Mouse (Mus musculus): ENCODE measurements around the gene Trhr2.
"Not testable (repeated sequence)": the region's sequence is repeated elsewhere in the genome, so short reads cannot be mapped to it uniquely, and the experiment has no call there.

The Trhr2 gene

GRCm38 (mm10) chr8:122329553-122330239 lies 30.9 kb downstream of the Trhr2 start:
- no peak for DNase-seq

- DNase-seq: no peak
Observed at GRCm38 (mm10) chr8:122329072-122329471, 31.5 kb downstream of the Trhr2 start.

GRCm38 (mm10) chr8:122326114-122326542 lies 34.4 kb downstream of the Trhr2 start:
- DNase-seq: no peak

- DNase-seq: no peak
Observed at GRCm38 (mm10) chr8:122325196-122325595, 35.4 kb downstream of the Trhr2 start.

- DNase-seq: not testable (repeated sequence)
Observed at GRCm38 (mm10) chr8:122323951-122324402, 36.6 kb downstream of the Trhr2 start.

GRCm38 (mm10) chr8:122322792-122323191 lies 37.8 kb downstream of the Trhr2 start:
- no peak for DNase-seq

GRCm38 (mm10) chr8:122322126-122322525 lies 38.4 kb downstream of the Trhr2 start:
- DNase-seq: no peak

GRCm38 (mm10) chr8:122321455-122321921 lies 39.1 kb downstream of the Trhr2 start:
- no peak for DNase-seq

- no peak for DNase-seq
Observed at GRCm38 (mm10) chr8:122320541-122320940, 40.0 kb downstream of the Trhr2 start.

- DNase-seq: no peak
Observed at GRCm38 (mm10) chr8:122319708-122320075, 40.9 kb downstream of the Trhr2 start.

GRCm38 (mm10) chr8:122319045-122319707 lies 41.4 kb downstream of the Trhr2 start:
- DNase-seq: no peak

- DNase-seq: no peak
Observed at GRCm38 (mm10) chr8:122317918-122318475, 42.5 kb downstream of the Trhr2 start.

- no peak for DNase-seq
Observed at GRCm38 (mm10) chr8:122316402-122316801, 44.1 kb downstream of the Trhr2 start.

GRCm38 (mm10) chr8:122314899-122315496 lies 45.5 kb downstream of the Trhr2 start:
- peak; percentile 32 to 44 for DNase-seq

GRCm38 (mm10) chr8:122313310-122313709 lies 47.2 kb downstream of the Trhr2 start:
- no peak for DNase-seq

GRCm38 (mm10) chr8:122312553-122312952 lies 48.0 kb downstream of the Trhr2 start:
- DNase-seq: no peak

GRCm38 (mm10) chr8:122311115-122311514 lies 49.4 kb downstream of the Trhr2 start:
- DNase-seq: no peak

GRCm38 (mm10) chr8:122309272-122309671 lies 51.3 kb downstream of the Trhr2 start:
- DNase-seq: no peak

- DNase-seq: no peak
Observed at GRCm38 (mm10) chr8:122307836-122308235, 52.7 kb downstream of the Trhr2 start.

All from kidney, adult 8-10 months (tissue).